Mouse (Mus musculus) layer of hippocampus, adult 9-11 months (tissue): ENCODE measurements at regions not wholly inside any gene's neighbourhood (a gene's known extent, or its start where the extent isn't known, plus 50 kb on each side); places are given as distances from the start of the nearest gene placed in this dataset.

Experiments
- DNase-seq: peaks from one replicate; pipeline ENCODE4 v3.0.0; 2022

GRCm38 (mm10) chr5:90029751-90030150, 146.6 kb upstream of the Adamts3 start:
- no peak for DNase-seq

GRCm38 (mm10) chr5:90026835-90027753, 144.0 kb upstream of the Adamts3 start:
- DNase-seq = peak; percentile 22

GRCm38 (mm10) chr5:90021447-90021846, 138.3 kb upstream of the Adamts3 start:
- DNase-seq = no peak

- no peak for DNase-seq
These were observed 117.6 kb upstream of the Adamts3 start for GRCm38 (mm10) chr5:90000758-90001157.

GRCm38 (mm10) chr5:89991568-89991967, 108.4 kb upstream of the Adamts3 start:
- DNase-seq = no peak

GRCm38 (mm10) chr5:89981627-89982026, 98.5 kb upstream of the Adamts3 start:
- no peak for DNase-seq

GRCm38 (mm10) chr5:89980204-89980603, 97.1 kb upstream of the Adamts3 start:
- DNase-seq = peak; percentile 37

GRCm38 (mm10) chr5:89952611-89953010, 69.5 kb upstream of the Adamts3 start:
- DNase-seq = no peak

GRCm38 (mm10) chr5:89945660-89945925, 62.5 kb upstream of the Adamts3 start:
- DNase-seq = no peak

- DNase-seq = peak; percentile 12
These were observed 61.9 kb upstream of the Adamts3 start for GRCm38 (mm10) chr5:89944855-89945659.

- DNase-seq = no peak
These were observed 60.4 kb upstream of the Adamts3 start for GRCm38 (mm10) chr5:89943276-89944127.

GRCm38 (mm10) chr5:89942244-89942643, 59.1 kb upstream of the Adamts3 start:
- peak; percentile 2 for DNase-seq

- DNase-seq = no peak
These were observed 49.9 kb upstream of the Adamts3 start for GRCm38 (mm10) chr5:89932999-89933398.
